Mouse (Mus musculus) erythroblast, embryonic 14.5 days (primary cell): ENCODE measurements around the gene Fat3. TPM values are rescaled to one million over a fixed set of nuclear protein-coding genes. Genes with fewer than 3 reads are reported as not detected.

Source experiments
- H3K27me3 ChIP-seq: 2 replicates; pipeline ENCODE4 v1.6.1; 2012; ENCODE audit warnings: inconsistent platforms; ENCODE audit not compliant: control insufficient read depth
- H3K36me3 ChIP-seq: 2 replicates; pipeline ENCODE4 v1.6.1; 2012; ENCODE audit warnings: mild to moderate bottlenecking, inconsistent platforms; ENCODE audit not compliant: control insufficient read depth
- H3K4me1 ChIP-seq: 2 replicates; pipeline ENCODE4 v1.6.1; 2012; ENCODE audit warnings: inconsistent platforms; ENCODE audit not compliant: control insufficient read depth
- H3K4me3 ChIP-seq: replicated peaks from 2 replicates; pipeline ENCODE3; 2012; ENCODE audit warnings: moderate library complexity, mild to moderate bottlenecking, inconsistent platforms
- H3K9me3 ChIP-seq: 2 replicates; pipeline ENCODE4 v1.6.1; 2012; ENCODE audit warnings: low read length, inconsistent platforms, mixed read lengths; ENCODE audit not compliant: control insufficient read depth
- GATA1 ChIP-seq: IDR thresholded peaks from 2 replicates; pipeline ENCODE4 v1.6.1; 2012; ENCODE audit warnings: low read length, inconsistent platforms, mixed read lengths
- TAL1 ChIP-seq: IDR thresholded peaks from 3 replicates; pipeline ENCODE4 v1.6.1; 2012; ENCODE audit warnings: low read length, inconsistent platforms, mixed read lengths
- polyA plus RNA-seq: library from polyadenylated mRNA; stranded (reverse); fragments of >175 nt; gene quantifications from 2 replicates; pipeline ENCODE4 v1.2.3, GENCODE M21; 2012

The Fat3 gene
- polyA plus RNA-seq, 1 experiment = 0.03 TPM

DNA sequence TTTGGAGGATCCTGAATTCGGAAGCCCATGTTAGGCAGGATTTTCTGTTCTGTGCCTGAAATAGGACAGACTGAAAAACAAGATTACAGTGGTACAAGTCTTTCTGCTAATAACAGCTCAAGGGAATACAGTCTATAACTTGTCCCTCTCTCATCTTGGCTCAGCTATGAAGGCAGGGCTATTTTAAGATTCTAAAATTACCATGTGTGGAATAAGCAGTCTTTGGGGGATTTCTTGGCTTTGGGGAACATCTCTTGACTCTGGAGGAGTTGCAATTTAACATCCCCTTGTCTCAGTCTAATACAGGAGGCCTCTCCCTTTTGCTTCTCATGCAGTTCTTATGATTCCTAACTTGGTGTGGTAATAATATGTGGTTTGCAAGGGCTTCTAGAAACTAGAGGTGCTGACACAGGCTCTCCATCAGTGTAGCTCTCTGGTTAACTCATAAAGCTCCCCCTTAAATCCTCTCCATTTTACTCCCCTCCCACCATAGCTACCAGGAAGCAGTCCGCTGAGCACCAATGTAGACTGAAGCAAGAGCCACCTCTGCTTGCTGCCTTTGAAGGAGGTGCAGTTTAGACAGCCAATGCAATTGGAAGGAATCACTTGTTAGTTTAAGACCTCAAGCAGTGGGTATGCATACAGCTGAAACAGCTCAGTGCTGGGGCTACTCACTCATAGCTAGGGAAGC is 195.5 kb downstream of the Fat3 start:
- H3K27me3 ChIP-seq = no peaks in the 10 kb centered on the region
- H3K4me1 ChIP-seq = no peaks in the 10 kb centered on the region
- no peak overlapping the region for H3K4me3 ChIP-seq
- no peak for TF ChIP-seq GATA1
- no peak for TF ChIP-seq TAL1
- no peaks in the 10 kb centered on the region for H3K9me3 ChIP-seq
- no peaks in the 10 kb centered on the region for H3K36me3 ChIP-seq

DNA sequence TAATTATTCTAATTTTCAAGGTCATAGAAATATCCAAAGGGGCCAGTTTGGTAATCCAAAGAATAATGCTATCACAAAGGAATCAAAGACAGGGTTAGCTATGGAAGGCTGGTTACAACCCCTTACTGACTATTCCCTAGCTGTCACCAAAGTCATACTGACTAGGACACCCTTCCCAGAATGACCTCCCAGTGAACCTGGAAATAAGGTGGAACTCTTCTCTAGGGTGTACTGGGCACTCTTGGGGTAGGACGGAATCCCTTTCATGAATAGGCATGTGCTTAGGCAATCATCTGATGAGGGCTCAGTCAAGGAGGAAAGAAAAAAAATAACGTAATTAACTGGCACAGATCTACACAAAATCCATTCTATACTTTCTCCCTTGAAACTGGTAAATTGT is 196.1 kb downstream of the Fat3 start:
- TF ChIP-seq TAL1 = no peak
- no peak for TF ChIP-seq GATA1
- Histone ChIP-seq H3K9me3 (no peaks in the 10 kb centered on the region), H3K27me3 (no peaks in the 10 kb centered on the region), H3K36me3 (no peaks in the 10 kb centered on the region), H3K4me1 (no peaks in the 10 kb centered on the region), H3K4me3 (no peak overlapping the region)

DNA sequence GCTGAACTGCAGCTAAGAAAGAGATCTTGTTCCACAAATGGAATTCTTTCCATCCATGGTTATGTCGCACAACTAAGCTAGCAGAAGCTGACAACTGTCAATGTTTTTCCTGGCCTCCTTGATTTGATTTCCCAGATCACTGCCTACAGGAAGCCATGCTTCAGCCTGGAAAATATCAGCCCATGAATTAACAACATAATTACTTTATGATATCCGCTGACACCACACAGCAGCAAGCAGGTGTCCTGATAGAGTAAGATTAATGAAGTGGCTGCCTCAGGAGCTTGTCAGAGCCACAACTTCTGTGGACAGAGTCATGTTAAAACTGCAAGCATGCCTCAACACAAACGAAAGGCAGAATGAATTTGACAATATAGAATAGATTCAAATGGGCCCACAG is 198.6 kb downstream of the Fat3 start:
- Histone ChIP-seq H3K27me3 (no peaks in the 10 kb centered on the region), H3K4me1 (no peaks in the 10 kb centered on the region), H3K4me3 (no peak overlapping the region), H3K36me3 (no peaks in the 10 kb centered on the region), H3K9me3 (no peaks in the 10 kb centered on the region)
- TF ChIP-seq GATA1 = no peak
- no peak for TF ChIP-seq TAL1

DNA sequence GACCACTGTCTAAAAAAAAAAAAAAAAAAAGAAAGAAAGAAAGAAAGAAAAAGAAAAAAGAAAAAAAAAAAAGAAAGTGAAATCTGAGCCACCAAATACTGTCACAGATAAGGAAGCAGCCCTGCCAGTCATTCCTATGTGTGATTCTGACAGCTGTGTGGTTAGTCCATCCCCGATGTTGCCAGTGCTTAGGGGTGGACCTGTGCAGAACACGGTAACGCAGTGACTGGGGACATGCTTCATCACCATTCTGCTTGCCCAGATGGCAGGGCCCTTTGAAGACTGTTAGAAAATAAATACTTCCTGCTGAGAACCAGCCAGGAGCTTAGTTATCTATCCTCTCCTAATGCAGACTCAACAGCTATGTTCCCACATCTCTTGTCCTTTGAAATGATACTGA is 203.2 kb downstream of the Fat3 start:
- Histone ChIP-seq H3K36me3 (no peaks in the 10 kb centered on the region), H3K27me3 (no peaks in the 10 kb centered on the region), H3K9me3 (no peaks in the 10 kb centered on the region), H3K4me3 (no peak overlapping the region), H3K4me1 (no peaks in the 10 kb centered on the region)
- TF ChIP-seq TAL1 = no peak
- TF ChIP-seq GATA1 = no peak

DNA sequence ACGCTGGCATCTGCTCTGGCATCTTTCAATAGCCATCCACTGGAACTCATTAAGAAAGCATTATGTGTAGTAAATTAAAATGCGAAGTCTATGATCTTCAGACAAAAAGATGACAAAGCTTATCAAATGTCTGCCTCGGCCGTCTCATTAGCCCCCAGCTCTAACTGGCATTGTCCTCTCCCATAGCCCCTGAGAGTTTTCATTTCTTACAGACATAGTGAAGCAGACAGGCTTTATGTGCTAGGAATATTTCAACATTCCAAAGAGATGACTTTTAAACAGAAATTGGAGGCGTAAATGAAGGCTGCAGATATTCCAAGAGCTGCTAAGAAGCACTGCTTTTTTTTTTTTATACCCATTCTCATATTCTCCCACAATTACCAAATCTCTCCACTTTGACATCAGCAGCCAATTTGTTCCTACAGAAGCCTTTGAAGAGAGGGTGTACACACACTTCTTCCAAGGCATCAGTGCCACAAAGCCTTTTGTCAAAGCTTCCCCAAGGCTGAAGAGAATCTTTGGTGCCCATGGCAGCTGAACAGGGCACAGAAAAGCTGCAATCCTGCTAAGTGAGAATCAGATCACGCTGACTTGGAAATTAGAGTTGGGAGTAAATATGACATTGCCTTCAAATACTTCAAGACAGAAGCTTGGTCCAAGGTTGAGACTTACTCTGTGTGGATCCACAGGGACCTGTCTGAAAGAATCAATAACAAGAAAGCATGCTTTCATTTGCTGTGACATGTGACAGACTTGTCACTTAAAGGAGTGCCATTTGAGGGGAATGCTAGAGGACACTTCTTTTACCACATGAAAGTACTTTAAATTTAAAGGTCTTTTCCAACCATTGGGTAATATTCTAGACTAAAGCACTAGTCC is 206.9 kb downstream of the Fat3 start:
- H3K4me3 ChIP-seq = no peak overlapping the region
- no peaks in the 10 kb centered on the region for H3K9me3 ChIP-seq
- H3K27me3 ChIP-seq = no peaks in the 10 kb centered on the region
- H3K4me1 ChIP-seq = no peaks in the 10 kb centered on the region
- no peaks in the 10 kb centered on the region for H3K36me3 ChIP-seq
- TF ChIP-seq GATA1 (no peak), TAL1 (no peak)

DNA sequence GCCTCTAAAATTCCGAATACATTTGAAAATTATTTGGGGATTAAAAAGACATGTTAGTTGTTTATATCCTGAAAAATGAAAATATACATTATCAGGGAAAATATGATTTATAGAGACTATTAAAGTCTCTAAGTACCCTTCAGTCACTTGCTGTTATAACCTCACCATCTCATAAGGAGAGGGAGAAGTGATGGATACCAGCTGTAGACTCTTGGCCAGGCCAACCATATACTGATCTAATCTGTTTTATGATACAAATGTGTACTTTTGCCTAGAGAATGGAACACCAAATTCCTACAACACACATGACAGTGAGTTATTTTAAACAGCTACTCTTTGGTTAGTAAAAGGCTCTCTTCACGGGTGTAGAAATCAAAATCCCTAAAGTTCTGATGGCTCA is 208.6 kb downstream of the Fat3 start:
- no peaks in the 10 kb centered on the region for H3K4me1 ChIP-seq
- no peaks in the 10 kb centered on the region for H3K36me3 ChIP-seq
- no peak for TF ChIP-seq GATA1
- no peak for TF ChIP-seq TAL1
- H3K27me3 ChIP-seq = no peaks in the 10 kb centered on the region
- no peak overlapping the region for H3K4me3 ChIP-seq
- no peaks in the 10 kb centered on the region for H3K9me3 ChIP-seq

DNA sequence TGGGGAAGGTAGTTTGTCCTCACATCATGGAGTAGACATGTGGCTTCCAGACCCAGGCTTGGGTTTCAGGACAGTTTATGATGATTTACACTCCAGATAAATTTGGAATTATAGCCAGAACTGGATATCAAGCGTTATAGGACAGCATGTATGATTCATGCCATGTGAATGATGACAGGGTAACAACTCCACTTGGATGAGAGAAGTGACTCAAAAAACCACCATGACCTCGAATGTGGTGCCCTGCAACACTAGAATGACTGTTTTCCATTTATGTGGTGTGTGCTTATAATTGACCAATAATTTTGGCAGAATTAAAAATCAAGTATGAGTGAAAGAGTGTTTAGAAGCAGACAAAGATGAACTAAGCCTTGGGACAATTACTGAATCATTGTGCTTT is 210.2 kb downstream of the Fat3 start:
- H3K4me1 ChIP-seq = no peaks in the 10 kb centered on the region
- H3K9me3 ChIP-seq = no peaks in the 10 kb centered on the region
- H3K4me3 ChIP-seq = no peak overlapping the region
- no peaks in the 10 kb centered on the region for H3K36me3 ChIP-seq
- H3K27me3 ChIP-seq = no peaks in the 10 kb centered on the region
- TF ChIP-seq GATA1 (no peak), TAL1 (no peak)

DNA sequence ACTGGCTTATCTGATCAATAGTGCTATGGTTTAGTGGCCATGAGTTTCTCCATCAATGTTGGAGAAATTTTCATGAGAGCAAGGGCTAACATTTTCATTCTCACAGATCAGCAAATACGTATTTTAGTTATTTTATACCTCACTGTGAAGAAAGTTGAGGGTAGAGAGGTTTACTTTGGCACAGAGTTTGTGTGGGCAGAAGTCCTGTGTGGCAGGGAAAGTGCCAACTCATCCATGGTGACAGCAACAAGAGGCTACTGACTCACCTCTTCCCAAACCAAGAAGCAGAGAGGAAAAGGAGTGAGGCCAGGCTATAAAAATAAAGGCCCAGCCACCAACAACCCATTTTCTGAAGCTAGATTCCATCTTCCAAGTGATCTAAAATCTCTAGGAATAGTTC is 218.1 kb downstream of the Fat3 start:
- no peaks in the 10 kb centered on the region for H3K9me3 ChIP-seq
- no peak overlapping the region for H3K4me3 ChIP-seq
- H3K36me3 ChIP-seq = no peaks in the 10 kb centered on the region
- TF ChIP-seq GATA1 (no peak), TAL1 (no peak)
- H3K4me1 ChIP-seq = no peaks in the 10 kb centered on the region
- no peaks in the 10 kb centered on the region for H3K27me3 ChIP-seq

DNA sequence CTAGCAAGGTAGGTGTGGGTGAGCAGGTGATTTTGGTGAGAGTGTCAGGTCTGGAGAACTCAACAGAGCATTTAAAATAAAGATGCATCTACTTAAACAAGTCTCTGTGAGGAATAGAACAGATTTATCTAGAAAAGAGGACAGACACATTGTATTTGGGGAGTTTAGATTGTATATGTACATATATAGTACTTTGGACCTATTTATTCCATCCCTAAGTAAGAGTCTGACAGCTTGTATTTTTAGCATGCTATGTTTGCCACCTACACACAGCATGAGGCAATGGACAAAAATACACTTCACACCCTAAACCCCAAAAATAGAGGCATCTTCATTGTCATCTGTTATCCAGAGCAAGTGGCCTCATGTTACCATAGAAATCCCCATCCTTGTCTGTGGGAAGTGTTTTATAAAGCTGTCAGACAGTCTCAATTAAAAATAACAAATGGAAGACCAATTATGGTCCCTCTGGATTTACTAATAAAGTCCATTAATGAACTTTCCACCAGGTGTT is 218.7 kb downstream of the Fat3 start:
- Histone ChIP-seq H3K4me3 (no peak overlapping the region), H3K9me3 (no peaks in the 10 kb centered on the region), H3K27me3 (no peaks in the 10 kb centered on the region), H3K36me3 (no peaks in the 10 kb centered on the region), H3K4me1 (no peaks in the 10 kb centered on the region)
- TF ChIP-seq GATA1 (no peak), TAL1 (no peak)
